Mouse (Mus musculus) heart, postnatal 36 days (tissue): ENCODE results near the gene Cdyl2. TPM values are rescaled to one million over a fixed set of nuclear protein-coding genes. Genes with fewer than 3 reads are reported as not detected.

ENCODE experiments used
- DNase-seq, 2 experiments: peaks; one replicate each; pipeline ENCODE4 v3.0.0; 2021 to 2022
- intact Hi-C: fragments of 180-260 bp; cut with DNase I; formaldehyde crosslinking; loops from one replicate; pipeline ENCODE4 v1.15.1; 2025
- total RNA-seq, 2 experiments: library from RNA; stranded (reverse); gene quantifications; 2 replicates each; pipeline ENCODE4 v1.2.3; 2021

Gene Cdyl2
- total RNA-seq, 2 experiments from 2014 or later, result 3.5 to 4.5 TPM

- intact Hi-C loops, result no loop called here
- no peak for DNase-seq
Observed at GRCm38 (mm10) chr8:116627854-116628479, 104.8 kb downstream of the Cdyl2 start.

- DNase-seq, result no peak
- intact Hi-C loops, result no loop called here
Observed at GRCm38 (mm10) chr8:116623591-116623990, 109.2 kb downstream of the Cdyl2 start.

- no peak for DNase-seq
- intact Hi-C loops, result no loop called here
Observed at GRCm38 (mm10) chr8:116622326-116622725, 110.5 kb downstream of the Cdyl2 start.

- intact Hi-C loops, result no loop called here
- DNase-seq, result no peak
Observed at GRCm38 (mm10) chr8:116621158-116621961, 111.4 kb downstream of the Cdyl2 start.

- intact Hi-C loops, result no loop called here
- DNase-seq, result no peak
Observed at GRCm38 (mm10) chr8:116619686-116620320, 113.0 kb downstream of the Cdyl2 start.

- DNase-seq, result no peak
- intact Hi-C loops, result no loop called here
Observed at GRCm38 (mm10) chr8:116619221-116619620, 113.6 kb downstream of the Cdyl2 start.

GRCm38 (mm10) chr8:116618797-116619196, 114.0 kb downstream of the Cdyl2 start:
- intact Hi-C loops, result no loop called here
- no peak for DNase-seq

- DNase-seq, result no peak
- intact Hi-C loops, result no loop called here
Observed at GRCm38 (mm10) chr8:116617891-116618290, 114.9 kb downstream of the Cdyl2 start.

GRCm38 (mm10) chr8:116616369-116616768, 116.4 kb downstream of the Cdyl2 start:
- DNase-seq, result no peak
- intact Hi-C loops, result no loop called here

- intact Hi-C loops, result no loop called here
- peak; percentile 39 to 44 for DNase-seq
Observed at GRCm38 (mm10) chr8:116614901-116615300, 117.9 kb downstream of the Cdyl2 start.

- intact Hi-C loops, result no loop called here
- no peak for DNase-seq
Observed at GRCm38 (mm10) chr8:116606171-116606570, 126.6 kb downstream of the Cdyl2 start.

GRCm38 (mm10) chr8:116602806-116603205, 130.0 kb downstream of the Cdyl2 start:
- intact Hi-C loops, result no loop called here

GRCm38 (mm10) chr8:116599728-116600127, 133.1 kb downstream of the Cdyl2 start:
- no peak for DNase-seq

More at GRCm38 (mm10) chr8:116602806-116603205, 130.0 kb downstream of the Cdyl2 start:
- DNase-seq, result no peak

GRCm38 (mm10) chr8:116591226-116591625, 141.6 kb downstream of the Cdyl2 start:
- intact Hi-C loops, result no loop called here
- DNase-seq, result no peak

More at GRCm38 (mm10) chr8:116599728-116600127, 133.1 kb downstream of the Cdyl2 start:
- intact Hi-C loops, result no loop called here

GRCm38 (mm10) chr8:116590546-116590945, 142.2 kb downstream of the Cdyl2 start:
- DNase-seq, result no peak
- intact Hi-C loops, result no loop called here

GRCm38 (mm10) chr8:116590106-116590505, 142.7 kb downstream of the Cdyl2 start:
- DNase-seq, result no peak
- intact Hi-C loops, result no loop called here

- intact Hi-C loops, result no loop called here
- peak; percentile 14 to 15 for DNase-seq
Observed at GRCm38 (mm10) chr8:116587616-116588468, 144.9 kb downstream of the Cdyl2 start.

GRCm38 (mm10) chr8:116581318-116582019, 151.3 kb downstream of the Cdyl2 start:
- intact Hi-C loops, result no loop called here
- no peak for DNase-seq

- no peak for DNase-seq
- intact Hi-C loops, result no loop called here
Observed at GRCm38 (mm10) chr8:116576732-116577131, 156.1 kb downstream of the Cdyl2 start.

- intact Hi-C loops, result no loop called here
- no peak for DNase-seq
Observed at GRCm38 (mm10) chr8:116573085-116573484, 159.7 kb downstream of the Cdyl2 start.
